Mouse (Mus musculus): ENCODE data around the gene 1520401A03Rik.

DNA sequence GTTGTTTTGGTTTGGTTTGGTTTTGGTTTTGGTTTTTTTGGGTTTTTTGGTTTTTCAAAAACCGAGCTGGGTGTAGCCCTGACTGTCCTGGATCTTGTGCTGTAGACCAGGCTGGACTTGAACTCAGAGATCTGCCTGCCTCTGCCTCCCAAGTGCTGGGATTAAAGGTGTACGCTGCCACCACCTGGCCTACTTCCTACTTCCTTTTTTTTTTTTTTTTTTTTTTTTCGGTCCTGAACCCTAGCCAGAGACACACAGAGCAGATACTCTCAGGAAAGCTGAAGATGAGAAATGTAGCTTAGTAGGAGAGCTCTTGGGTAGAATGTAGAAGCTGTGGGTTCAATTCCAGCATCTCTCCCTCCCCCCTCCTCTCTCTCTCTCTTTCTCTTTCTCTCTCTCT, 64.1 kb downstream of the 1520401A03Rik start:
- no peak for TF ChIP-seq CTCF (IDR thresholded peaks at IDR 0.05; ENCODE audit: low read depth, low read length)
- no peak for TF ChIP-seq POLR2A (IDR thresholded peaks at IDR 0.05; ENCODE audit: borderline replicate concordance, low read depth, low read length)
